Mouse (Mus musculus): Measurements from ENCODE around the gene Klra8. TPM values are rescaled to one million over a fixed set of nuclear protein-coding genes. Genes with fewer than 3 reads are reported as not detected.

The Klra8 gene
- total RNA-seq (2023) = 0.57 and 0.79 TPM in 2 replicates

GRCm38 (mm10) chr6:130129798-130130197 lies at the start of gene Klra8:
TSS of gene Klra8 (minus strand) at chr6:130129898.

GRCm38 (mm10) chr6:130067171-130067570 lies 62.5 kb downstream of the Klra8 start, which contains the start of gene Klra4:
TSS of gene Klra4 (minus strand) at chr6:130067271.

Other genes starting within 250 kb of the Klra8 start
- gene Klra5, start 212.2 kb downstream of the Klra8 start, total RNA-seq (2023) = not detected in 2 replicates
- gene Klra6, start 102.9 kb downstream of the Klra8 start, total RNA-seq (2023) = not detected in 2 replicates
- gene Klra4, start 62.6 kb downstream of the Klra8 start, total RNA-seq (2023) = not detected in 2 replicates
- not detected in 2 replicates for gene Klra9, start 63.2 kb upstream of the Klra8 start, total RNA-seq (2023)
- gene Klra7, start 103.4 kb upstream of the Klra8 start, total RNA-seq (2023) = not detected in 2 replicates
- 0.79 and 2.2 TPM in 2 replicates for gene Klra10, start 152.0 kb upstream of the Klra8 start, total RNA-seq (2023)
- 0.54 and 0.73 TPM in 2 replicates for gene Klra3, start 207.7 kb upstream of the Klra8 start, total RNA-seq (2023)

Data from neutrophil, adult 65 days (primary cell).